Mouse (Mus musculus): ENCODE data around the gene Prdm12.

DNA sequence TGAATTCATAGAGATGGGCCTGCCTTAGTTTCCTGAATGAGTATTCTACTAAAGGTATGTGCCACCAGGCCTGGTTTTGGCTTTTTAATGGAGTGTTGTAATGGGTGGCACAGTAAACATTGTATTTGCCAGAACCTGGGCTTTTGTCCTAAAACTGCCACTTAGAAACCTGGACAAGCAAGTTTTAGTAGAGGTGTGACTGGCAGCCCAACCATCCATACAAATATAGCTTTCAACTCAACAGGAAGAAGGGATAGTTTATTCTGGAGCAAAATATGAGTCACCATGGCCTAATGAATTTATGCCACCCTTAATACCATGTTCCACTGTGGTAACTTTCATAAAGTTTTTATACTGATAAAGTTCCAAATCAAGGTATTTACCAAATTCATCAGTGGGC, 63.4 kb downstream of the Prdm12 start:
- no peak for TF ChIP-seq POLR2A (IDR thresholded peaks at IDR 0.05; ENCODE audit: borderline replicate concordance, extremely low read depth, low read depth, low read length)
- TF ChIP-seq CTCF (IDR thresholded peaks at IDR 0.05; ENCODE audit: insufficient read depth, low read length), result no peak

Data from lung, adult 2 months (tissue).